Mouse (Mus musculus): Measurements from ENCODE around the gene Stx3.

DNA sequence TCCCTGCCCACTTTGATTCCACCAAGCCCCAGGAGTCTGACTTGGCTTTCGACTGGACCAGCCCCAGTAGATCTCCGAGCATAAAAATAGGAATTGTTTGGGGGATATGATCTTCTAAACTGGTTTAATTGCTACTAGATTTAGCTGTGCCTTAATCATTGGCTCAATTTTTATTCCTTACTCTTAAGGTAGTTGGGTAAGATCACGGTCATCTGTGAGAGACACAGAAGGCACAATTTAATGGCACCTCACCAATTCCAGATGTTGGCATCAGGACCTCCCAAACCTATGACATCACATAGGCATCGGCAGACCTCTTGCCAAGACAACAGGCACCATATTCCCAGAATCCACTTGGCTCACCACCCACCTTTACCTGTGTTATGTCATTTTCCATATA, 19.9 kb upstream of the Stx3 start, which contains the start of gene Olfr1417:
- TF ChIP-seq GATA1 (IDR thresholded peaks at IDR 0.05; ENCODE audit: low read length) (no peak), TAL1 (IDR thresholded peaks at IDR 0.05; ENCODE audit: low read length) (no peak)

All from erythroblast, embryonic 14.5 days (primary cell).